Mouse (Mus musculus) bone marrow, adult 2 months (tissue): ENCODE results near the gene Peg10. TPM values are rescaled to one million over a fixed set of nuclear protein-coding genes. Genes with fewer than 3 reads are reported as not detected.

Experiments used
- H3K27ac ChIP-seq: fragments of 200-500 bp; 2 replicates; pipeline ENCODE4 v1.5.1; 2012; ENCODE audit warnings: low read depth, mild to moderate bottlenecking, control low read depth, inconsistent platforms, low read length; ENCODE audit not compliant: control insufficient read depth, poor library complexity, insufficient read depth
- H3K4me1 ChIP-seq: fragments of 200-500 bp; 2 replicates; pipeline ENCODE4 v1.6.1; 2011; ENCODE audit warnings: low read length; ENCODE audit not compliant: control insufficient read depth, insufficient read depth
- H3K4me3 ChIP-seq: fragments of 200-500 bp; replicated peaks from 2 replicates; pipeline ENCODE3; 2011; ENCODE audit warnings: mild to moderate bottlenecking, low read depth, low read length, control low read depth; ENCODE audit not compliant: control insufficient read depth
- CTCF ChIP-seq: fragments of 200-500 bp; IDR thresholded peaks from 2 replicates; pipeline ENCODE4 v1.5.1; 2011; ENCODE audit warnings: low read length, control low read depth; ENCODE audit not compliant: control insufficient read depth, insufficient read depth
- POLR2A ChIP-seq: fragments of 200-500 bp; IDR thresholded peaks from 2 replicates; pipeline ENCODE4 v1.6.1; 2011; ENCODE audit warnings: low read depth, mild to moderate bottlenecking, control low read depth, low read length, borderline replicate concordance; ENCODE audit not compliant: control insufficient read depth
- WGBS: fragments of 180-500 bp; shearing (Covaris S2); methylation state at CpG from one replicate; pipeline ENCODE4 v1.1.7; 2018; 5-methylcytosine and 5-hydroxymethylcytosine counted together
- polyA plus RNA-seq: library from polyadenylated mRNA; stranded (reverse); fragments of >200 nt; gene quantifications from 2 replicates; pipeline ENCODE4 v1.2.4, GENCODE M21; 2011; ENCODE audit warnings: low replicate concordance; ENCODE audit not compliant: missing spikeins, insufficient read depth, insufficient read length

Peg10 gene
- polyA plus RNA-seq, 1 experiment = 4.5 TPM

GRCm38 (mm10) chr6:4723998-4724757 is 22.9 kb upstream of the Peg10 start:
- Histone ChIP-seq H3K4me3 (no peak overlapping the region), H3K27ac (no peak overlapping the region), H3K4me1 (no peaks in the 10 kb centered on the region)
- 85% methylated on average over 15 of the region's 15 CpGs for WGBS
- TF ChIP-seq POLR2A (no peak), CTCF (no peak)

DNA sequence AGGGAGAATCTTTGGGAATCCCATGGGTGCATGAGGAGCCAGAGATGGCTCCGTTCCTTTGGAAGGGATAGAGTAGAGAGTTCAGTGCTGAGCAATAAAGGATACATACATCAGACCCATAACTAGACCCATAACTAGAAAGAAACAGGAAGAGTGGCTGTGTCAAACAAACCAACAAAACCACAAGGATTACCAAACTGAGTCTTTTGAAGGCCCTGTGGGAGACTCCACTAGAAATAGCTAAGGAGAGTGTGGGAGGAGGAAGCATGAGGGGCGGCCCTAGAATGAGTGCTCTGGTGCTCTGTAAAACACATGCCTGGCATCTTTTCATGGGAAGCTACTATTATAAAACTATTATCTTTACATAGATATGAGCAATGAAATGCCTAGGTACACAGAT is 18.8 kb upstream of the Peg10 start:
- WGBS = 21% methylated on average over 2 of the region's 2 CpGs
- Histone ChIP-seq H3K27ac (no peak overlapping the region), H3K4me3 (no peak overlapping the region), H3K4me1 (no peaks in the 10 kb centered on the region)
- TF ChIP-seq POLR2A (no peak), CTCF (no peak)

DNA sequence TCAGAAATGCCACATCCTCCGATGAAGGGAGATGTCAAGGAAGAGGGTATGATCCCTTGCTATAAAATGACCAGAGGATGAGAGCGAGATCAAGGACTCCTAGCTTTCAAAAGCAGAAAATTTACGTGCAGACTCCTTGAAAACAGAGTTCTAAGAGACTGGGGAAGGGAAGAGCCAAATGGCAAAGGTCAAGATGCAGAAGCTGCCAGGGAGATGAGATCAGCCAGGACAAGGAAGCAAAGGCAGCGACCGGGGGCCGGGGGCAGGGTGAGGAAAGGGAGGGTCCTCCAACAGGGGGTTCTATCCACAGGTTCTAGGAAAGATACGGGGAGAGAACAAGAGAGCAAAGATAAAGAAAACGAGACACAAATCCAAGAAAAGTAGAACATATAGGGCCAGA is 15.4 kb upstream of the Peg10 start:
- Histone ChIP-seq H3K4me3 (no peak overlapping the region), H3K4me1 (no peaks in the 10 kb centered on the region; the same call in 1 of the 2 replicates), H3K27ac (no peak overlapping the region)
- 82% methylated on average over 8 of the region's 8 CpGs for WGBS
- TF ChIP-seq CTCF (no peak), POLR2A (no peak)

- H3K4me1 ChIP-seq = no peaks in the 10 kb centered on the region; the same call in 1 of the 2 replicates
- no peak overlapping the region for H3K27ac ChIP-seq
- 68% methylated on average over 8 of the region's 8 CpGs for WGBS
- H3K4me3 ChIP-seq = no peak overlapping the region
- TF ChIP-seq CTCF (no peak), POLR2A (no peak)
Measured at GRCm38 (mm10) chr6:4733208-4733607, 13.9 kb upstream of the Peg10 start.

GRCm38 (mm10) chr6:4736372-4736771 is 10.7 kb upstream of the Peg10 start:
- TF ChIP-seq CTCF (no peak), POLR2A (no peak)
- H3K4me3 ChIP-seq = no peak overlapping the region
- H3K4me1 ChIP-seq = no peaks in the 10 kb centered on the region; the same call in 1 of the 2 replicates
- WGBS = 69% methylated on average over 9 of the region's 9 CpGs
- no peak overlapping the region for H3K27ac ChIP-seq

GRCm38 (mm10) chr6:4738034-4738629 is 9.0 kb upstream of the Peg10 start:
- Histone ChIP-seq H3K27ac (no peak overlapping the region), H3K4me1 (no peaks in the 10 kb centered on the region; the same call in 1 of the 2 replicates), H3K4me3 (no peak overlapping the region)
- TF ChIP-seq CTCF (no peak), POLR2A (no peak)
- 80% methylated on average over 11 of the region's 11 CpGs for WGBS

GRCm38 (mm10) chr6:4738717-4739116 is 8.4 kb upstream of the Peg10 start:
- Histone ChIP-seq H3K4me1 (no peaks in the 10 kb centered on the region; the same call in 1 of the 2 replicates), H3K4me3 (no peak overlapping the region), H3K27ac (no peak overlapping the region)
- WGBS = 80% methylated on average over 2 of the region's 2 CpGs
- no peak for TF ChIP-seq POLR2A
- no peak for TF ChIP-seq CTCF

DNA sequence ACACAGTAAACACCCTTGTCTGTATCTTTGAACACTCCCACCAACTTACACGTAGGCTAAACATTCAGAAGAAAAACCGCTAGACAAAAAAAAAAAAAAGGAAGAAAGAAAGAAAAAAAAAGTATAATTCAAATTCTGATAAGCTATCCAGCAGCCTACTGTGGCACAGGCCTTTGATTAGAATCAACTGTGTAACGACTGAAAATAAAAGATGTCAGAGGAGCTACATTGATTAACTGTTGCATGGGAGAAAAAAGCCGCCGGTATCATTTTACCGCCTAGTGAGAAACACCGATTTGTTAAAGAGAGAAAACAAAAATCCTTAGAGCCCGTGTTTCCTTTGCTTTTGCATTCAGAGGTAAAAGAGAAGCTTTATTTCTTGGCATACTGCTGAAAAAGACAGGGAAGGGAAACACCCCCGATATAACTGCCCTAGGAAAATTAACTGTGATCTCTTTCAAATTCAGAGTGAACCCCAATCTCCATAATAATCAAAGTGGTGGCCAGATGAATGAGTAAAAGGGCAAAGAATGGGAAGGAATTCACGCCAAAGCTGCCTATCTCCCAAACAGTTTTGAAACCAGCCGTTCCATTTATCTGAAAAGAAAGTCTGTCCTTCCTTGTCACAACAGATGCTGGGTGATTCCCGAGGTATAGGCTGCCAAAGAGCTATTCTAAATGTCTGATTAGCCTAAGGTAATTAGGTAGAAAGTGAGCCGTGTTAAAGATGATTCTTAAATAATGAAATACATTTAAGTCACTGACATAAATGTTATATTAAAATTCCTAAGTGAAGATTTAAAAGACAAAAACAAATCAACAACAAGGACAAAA is 7.4 kb upstream of the Peg10 start:
- WGBS = 55% methylated on average over 13 of the region's 13 CpGs
- H3K27ac ChIP-seq = no peak overlapping the region
- H3K4me1 ChIP-seq = no peaks in the 10 kb centered on the region; the same call in 1 of the 2 replicates
- H3K4me3 ChIP-seq = no peak overlapping the region
- no peak for TF ChIP-seq CTCF
- TF ChIP-seq POLR2A = no peak

GRCm38 (mm10) chr6:4740511-4740910 is 6.6 kb upstream of the Peg10 start:
- H3K4me1 ChIP-seq = no peaks in the 10 kb centered on the region; the same call in 1 of the 2 replicates
- no peak overlapping the region for H3K27ac ChIP-seq
- no peak overlapping the region for H3K4me3 ChIP-seq
- WGBS = 65% methylated on average over 6 of the region's 6 CpGs
- no peak for TF ChIP-seq POLR2A
- TF ChIP-seq CTCF = no peak
